Mouse (Mus musculus) small intestine, adult 2 months (tissue): ENCODE data around the gene Ctns.

Experiments used
- CTCF ChIP-seq: fragments of 200-500 bp; IDR thresholded peaks from 2 replicates; pipeline ENCODE4 v1.5.1; 2012; ENCODE audit warnings: low read depth, mild to moderate bottlenecking, control low read depth, inconsistent platforms, low read length, moderate library complexity, mixed read lengths; ENCODE audit not compliant: insufficient replicate concordance, insufficient read length; ENCODE audit errors: extremely low read depth
- POLR2A ChIP-seq: fragments of 200-500 bp; IDR thresholded peaks from 2 replicates; pipeline ENCODE4 v1.6.1; 2012; ENCODE audit warnings: low read depth, mild to moderate bottlenecking, control low read depth, inconsistent platforms, low read length, moderate library complexity

DNA sequence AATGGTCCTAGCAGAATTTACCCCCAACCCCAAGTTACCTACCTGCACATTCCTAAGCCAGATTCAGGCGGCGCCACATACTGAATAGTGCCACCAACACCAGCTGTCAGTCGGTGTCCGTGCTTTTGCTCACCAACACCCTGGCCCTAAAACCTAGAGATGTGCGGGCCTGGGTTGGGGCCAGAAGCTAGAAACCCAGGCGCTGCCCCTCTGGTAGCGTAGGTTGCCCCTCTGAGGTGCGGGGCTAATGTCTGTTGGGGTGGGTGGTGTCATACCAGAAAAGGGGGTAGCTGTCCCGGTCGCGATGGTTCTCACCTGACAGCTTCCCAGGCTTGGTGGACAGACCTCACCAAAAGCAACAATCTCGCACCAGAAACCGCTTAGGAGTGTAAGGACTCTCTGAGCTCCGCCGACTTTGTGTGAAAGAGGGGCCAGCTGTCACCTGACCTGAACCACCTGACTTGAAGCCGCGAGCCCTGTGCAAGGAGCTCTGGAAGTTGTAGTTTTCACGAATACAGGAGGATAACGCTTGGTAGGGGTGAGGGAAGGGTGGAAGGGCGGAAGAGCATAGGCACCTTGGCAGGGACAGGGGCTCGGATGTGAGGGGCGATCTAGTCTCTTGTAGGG, at the start of gene Ctns:
- TF ChIP-seq POLR2A (peak; percentile 51), CTCF (no peak)
